Mouse (Mus musculus) heart, postnatal 0 days (tissue): ENCODE measurements around the gene Gzma. TPM values are rescaled to one million over a fixed set of nuclear protein-coding genes. Genes with fewer than 3 reads are reported as not detected.

ENCODE experiments used
- ATAC-seq: fragments of 200-750 bp; cut with Nextera tagmentation; 2 replicates; pipeline ENCODE4 v1.8.0; 2017; ENCODE audit warnings: low read depth, moderate number of reproducible peaks, moderate library complexity; ENCODE audit not compliant: insufficient read depth
- DNase-seq: peaks from one replicate; pipeline ENCODE4 v3.0.0-alpha.2; 2016; ENCODE audit warnings: low spot score
- H3K27ac ChIP-seq: fragments of 300-500 bp; sonication (generic); 2 replicates; pipeline ENCODE4 v1.5.1; 2014; ENCODE audit warnings: low read depth, mild to moderate bottlenecking
- H3K27me3 ChIP-seq: fragments of 300-500 bp; sonication (generic); 2 replicates; pipeline ENCODE4 v1.6.1; 2014; ENCODE audit warnings: low read length, mixed read lengths; ENCODE audit not compliant: control insufficient read depth, insufficient read depth
- H3K36me3 ChIP-seq: fragments of 300-500 bp; sonication (generic); replicated peaks from 2 replicates; pipeline ENCODE4 v1.6.1; 2014; ENCODE audit warnings: low read length, mixed read lengths; ENCODE audit not compliant: control insufficient read depth, insufficient read depth
- H3K4me1 ChIP-seq: fragments of 300-500 bp; sonication (generic); 2 replicates; pipeline ENCODE4 v1.6.1; 2014; ENCODE audit warnings: antibody characterized with exemption; ENCODE audit not compliant: control insufficient read depth, insufficient read depth
- H3K4me2 ChIP-seq: fragments of 300-500 bp; sonication (generic); 2 replicates; pipeline ENCODE4 v1.6.1; 2014; ENCODE audit warnings: low read depth, mild to moderate bottlenecking, low read length, moderate library complexity
- H3K4me3 ChIP-seq: fragments of 300-500 bp; sonication (generic); 2 replicates; pipeline ENCODE4 v1.5.1; 2014; ENCODE audit warnings: low read depth, low read length
- H3K9ac ChIP-seq: fragments of 300-500 bp; sonication (generic); replicated peaks from 2 replicates; pipeline ENCODE4 v1.6.1; 2014; ENCODE audit warnings: low read depth, low read length, mixed read lengths
- H3K9me3 ChIP-seq: fragments of 300-500 bp; sonication (generic); replicated peaks from 2 replicates; pipeline ENCODE4 v1.6.1; 2016; ENCODE audit warnings: low read length; ENCODE audit not compliant: control insufficient read depth
- CTCF ChIP-seq: IDR thresholded peaks from 2 replicates; pipeline ENCODE4 v1.5.1; 2016; ENCODE audit warnings: antibody characterized with exemption, control low read depth, low read depth
- EP300 ChIP-seq: IDR thresholded peaks from 2 replicates; pipeline ENCODE4 v1.6.1; 2016; ENCODE audit warnings: antibody characterized with exemption, low read depth
- whole genome bisulfite sequencing: fragments of 180-500 bp; shearing (Covaris S2); extraction: QIAGEN DNeasy Blood & Tissue Kit; methylation state at CpG from one replicate; pipeline ENCODE4 v1.1.7; 2014; 5-methylcytosine and 5-hydroxymethylcytosine counted together
- polyA plus RNA-seq: library from polyadenylated mRNA; unstranded; fragments of >200 nt; fragmentation: Nextera tagmentation; extraction: Ambion mirVana; gene quantifications from 2 replicates; pipeline ENCODE4 v1.2.1, GENCODE M21; 2015
- total RNA-seq: library from RNA; depleted of rRNA; stranded (reverse); fragments of >200 nt; gene quantifications from 2 replicates; pipeline ENCODE4 v1.2.3, GENCODE M21; 2014; ENCODE audit warnings: low replicate concordance

The Gzma gene
- total and polyA plus RNA-seq, 2 experiments from 2014 or later, result 0.31 TPM; not detected in 1

- Histone ChIP-seq H3K4me2 (no peak overlapping the region), H3K9me3 (no peaks in the 10 kb centered on the region), H3K4me1 (no peaks in the 10 kb centered on the region), H3K27me3 (no peaks in the 10 kb centered on the region), H3K27ac (no peak overlapping the region), H3K36me3 (no peaks in the 10 kb centered on the region), H3K9ac (no peak overlapping the region), H3K4me3 (no peak overlapping the region)
- 41% methylated on average over 4 of the region's 4 CpGs for WGBS
- ATAC-seq, result no peak
- DNase-seq, result no peak
- TF ChIP-seq CTCF (no peak), EP300 (no peak)
These were observed 18.2 kb upstream of the Gzma start for GRCm38 (mm10) chr13:113118977-113119376.

GRCm38 (mm10) chr13:113104759-113105158, 4.0 kb upstream of the Gzma start:
- WGBS, result 88% methylated on average over 10 of the region's 10 CpGs
- TF ChIP-seq EP300 (no peak), CTCF (no peak)
- H3K9me3 ChIP-seq, result no peaks in the 10 kb centered on the region

GRCm38 (mm10) chr13:113101804-113102203, 1.0 kb upstream of the Gzma start:
- TF ChIP-seq CTCF (no peak), EP300 (no peak)
- Histone ChIP-seq H3K4me2 (no peak overlapping the region), H3K27ac (no peak overlapping the region), H3K36me3 (no peaks in the 10 kb centered on the region), H3K9ac (no peak overlapping the region), H3K4me1 (no peaks in the 10 kb centered on the region), H3K4me3 (no peak overlapping the region), H3K9me3 (no peaks in the 10 kb centered on the region), H3K27me3 (no peaks in the 10 kb centered on the region)
- ATAC-seq (no peak), DNase-seq (no peak)
- 60% methylated on average over 10 of the region's 10 CpGs for WGBS

More at GRCm38 (mm10) chr13:113104759-113105158, 4.0 kb upstream of the Gzma start:
- ATAC-seq (no peak), DNase-seq (no peak)
- Histone ChIP-seq H3K36me3 (no peaks in the 10 kb centered on the region), H3K27ac (no peak overlapping the region), H3K4me1 (no peaks in the 10 kb centered on the region), H3K4me2 (no peak overlapping the region), H3K27me3 (no peaks in the 10 kb centered on the region), H3K4me3 (no peak overlapping the region), H3K9ac (no peak overlapping the region)

GRCm38 (mm10) chr13:113098406-113098805, 2.4 kb downstream of the Gzma start:
- no peaks in the 10 kb centered on the region for H3K36me3 ChIP-seq
- no peaks in the 10 kb centered on the region for H3K27me3 ChIP-seq
- no peak for ATAC-seq
- H3K4me1 ChIP-seq, result no peaks in the 10 kb centered on the region
- no peak for DNase-seq
- H3K4me2 ChIP-seq, result no peak overlapping the region
- H3K4me3 ChIP-seq, result no peak overlapping the region
- 76% methylated on average over 2 of the region's 2 CpGs for WGBS
- no peak overlapping the region for H3K9ac ChIP-seq
- H3K27ac ChIP-seq, result no peak overlapping the region
- no peak for TF ChIP-seq EP300
- TF ChIP-seq CTCF, result no peak
- H3K9me3 ChIP-seq, result no peaks in the 10 kb centered on the region

GRCm38 (mm10) chr13:113097011-113097410, 3.8 kb downstream of the Gzma start:
- no peak for ATAC-seq
- no peak overlapping the region for H3K4me2 ChIP-seq
- H3K9ac ChIP-seq, result no peak overlapping the region
- no peak overlapping the region for H3K4me3 ChIP-seq
- TF ChIP-seq EP300, result no peak
- no peak for TF ChIP-seq CTCF
- no peaks in the 10 kb centered on the region for H3K36me3 ChIP-seq
- no peaks in the 10 kb centered on the region for H3K27me3 ChIP-seq
- no peaks in the 10 kb centered on the region for H3K4me1 ChIP-seq
- 58% methylated on average over 3 of the region's 3 CpGs for WGBS
- DNase-seq, result no peak
- no peaks in the 10 kb centered on the region for H3K9me3 ChIP-seq
- H3K27ac ChIP-seq, result no peak overlapping the region

GRCm38 (mm10) chr13:113094618-113095017, 6.2 kb downstream of the Gzma start:
- 63% methylated on average over 1 of the region's 1 CpGs for WGBS
- no peaks in the 10 kb centered on the region for H3K4me1 ChIP-seq
- H3K27ac ChIP-seq, result no peak overlapping the region
- TF ChIP-seq CTCF (no peak), EP300 (no peak)
- no peak for DNase-seq
- no peak for ATAC-seq
- H3K9ac ChIP-seq, result no peak overlapping the region
- H3K27me3 ChIP-seq, result no peaks in the 10 kb centered on the region
- no peaks in the 10 kb centered on the region for H3K9me3 ChIP-seq
- H3K4me2 ChIP-seq, result no peak overlapping the region
- H3K36me3 ChIP-seq, result no peaks in the 10 kb centered on the region
- H3K4me3 ChIP-seq, result no peak overlapping the region
